Mouse (Mus musculus) heart, embryonic 15.5 days (tissue): ENCODE data around the gene Rnf185. TPM values are rescaled to one million over a fixed set of nuclear protein-coding genes. Genes with fewer than 3 reads are reported as not detected.

Experiments
- ATAC-seq: fragments of 200-750 bp; cut with Nextera tagmentation; replicated peaks from 2 replicates; pipeline ENCODE4 v1.8.0; 2017; ENCODE audit warnings: low read depth, moderate TSS enrichment; ENCODE audit not compliant: insufficient number of reproducible peaks, insufficient read depth, low FRiP score
- H3K27ac ChIP-seq: fragments of 300-500 bp; sonication (generic); 2 replicates; pipeline ENCODE4 v1.5.1; 2015; ENCODE audit warnings: mild to moderate bottlenecking, inconsistent platforms
- H3K27me3 ChIP-seq: fragments of 300-500 bp; sonication (generic); 2 replicates; pipeline ENCODE4 v1.6.1; 2015; ENCODE audit warnings: inconsistent platforms
- H3K36me3 ChIP-seq: fragments of 300-500 bp; sonication (generic); 2 replicates; pipeline ENCODE4 v1.6.1; 2015; ENCODE audit warnings: mild to moderate bottlenecking, inconsistent platforms
- H3K4me1 ChIP-seq: fragments of 300-500 bp; sonication (generic); replicated peaks from 2 replicates; pipeline ENCODE4 v1.6.1; 2015; ENCODE audit warnings: inconsistent platforms
- H3K4me2 ChIP-seq: fragments of 300-500 bp; sonication (generic); 2 replicates; pipeline ENCODE4 v1.6.1; 2015; ENCODE audit warnings: inconsistent platforms, mild to moderate bottlenecking, moderate library complexity
- H3K4me3 ChIP-seq: fragments of 300-500 bp; sonication (generic); 2 replicates; pipeline ENCODE4 v1.5.1; 2015; ENCODE audit warnings: mild to moderate bottlenecking, inconsistent platforms
- H3K9ac ChIP-seq: fragments of 300-500 bp; sonication (generic); 2 replicates; pipeline ENCODE4 v1.6.1; 2015; ENCODE audit warnings: mild to moderate bottlenecking, inconsistent platforms
- H3K9me3 ChIP-seq: fragments of 300-500 bp; sonication (generic); replicated peaks from 2 replicates; pipeline ENCODE4 v1.6.1; 2016; ENCODE audit warnings: inconsistent platforms
- WGBS: fragments of 180-500 bp; shearing (Covaris S2); methylation state at CpG from one replicate; pipeline ENCODE4 v1.1.7; 2015; ENCODE audit warnings: mixed read lengths; 5-methylcytosine and 5-hydroxymethylcytosine counted together
- polyA plus RNA-seq: library from polyadenylated mRNA; unstranded; fragments of >200 nt; fragmentation: Nextera tagmentation; extraction: Ambion mirVana; gene quantifications from 2 replicates; pipeline ENCODE4 v1.2.1, GENCODE M21; 2015

Rnf185 gene
- polyA plus RNA-seq, 1 experiment from 2014 or later = 25.9 TPM

DNA sequence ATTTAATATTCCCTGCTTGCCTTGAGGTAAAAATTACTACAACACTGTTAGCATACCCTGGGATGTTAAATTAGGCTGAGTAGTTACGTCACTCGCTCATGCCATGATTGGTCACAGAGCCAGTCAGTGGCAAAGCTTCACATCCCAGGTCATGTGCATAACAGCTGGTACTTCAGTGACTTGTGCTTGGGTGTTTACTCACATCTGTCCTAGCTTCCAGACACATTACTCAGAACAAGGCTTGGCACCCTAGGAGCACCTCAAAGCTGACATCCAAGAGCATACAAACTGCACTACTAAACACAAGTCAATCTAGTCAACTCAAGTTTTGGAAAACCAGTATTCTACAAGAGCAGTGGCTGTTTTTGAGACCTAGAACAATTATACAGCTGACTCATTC is 9.1 kb downstream of the Rnf185 start:
- H3K4me3 ChIP-seq = no peak overlapping the region
- no peak for ATAC-seq
- H3K9ac ChIP-seq = no peak overlapping the region
- H3K9me3 ChIP-seq = no peaks in the 10 kb centered on the region
- no peaks in the 10 kb centered on the region for H3K36me3 ChIP-seq
- no peak overlapping the region for H3K4me2 ChIP-seq
- 86% methylated on average over 2 of the region's 2 CpGs for WGBS
- no peak overlapping the region for H3K27ac ChIP-seq
- H3K4me1 ChIP-seq = peaks cover 26% of the 10 kb centered on the region
- no peaks in the 10 kb centered on the region for H3K27me3 ChIP-seq

- no peak overlapping the region for H3K9ac ChIP-seq
- no peaks in the 10 kb centered on the region for H3K36me3 ChIP-seq
- no peak overlapping the region for H3K4me2 ChIP-seq
- 63% methylated on average over 4 of the region's 4 CpGs for WGBS
- H3K27ac ChIP-seq = no peak overlapping the region
- no peaks in the 10 kb centered on the region for H3K9me3 ChIP-seq
- H3K4me3 ChIP-seq = no peak overlapping the region
- no peak for ATAC-seq
- peaks cover 26% of the 10 kb centered on the region for H3K4me1 ChIP-seq
- no peaks in the 10 kb centered on the region for H3K27me3 ChIP-seq
These were observed 9.5 kb downstream of the Rnf185 start for GRCm38 (mm10) chr11:3442677-3443076.

- peak; percentile 43; the same call in 1 of the 2 replicates for ATAC-seq
- peak overlapping the region; percentile 70 for H3K27ac ChIP-seq
These were observed 10.3 kb downstream of the Rnf185 start for GRCm38 (mm10) chr11:3441696-3442443.

DNA sequence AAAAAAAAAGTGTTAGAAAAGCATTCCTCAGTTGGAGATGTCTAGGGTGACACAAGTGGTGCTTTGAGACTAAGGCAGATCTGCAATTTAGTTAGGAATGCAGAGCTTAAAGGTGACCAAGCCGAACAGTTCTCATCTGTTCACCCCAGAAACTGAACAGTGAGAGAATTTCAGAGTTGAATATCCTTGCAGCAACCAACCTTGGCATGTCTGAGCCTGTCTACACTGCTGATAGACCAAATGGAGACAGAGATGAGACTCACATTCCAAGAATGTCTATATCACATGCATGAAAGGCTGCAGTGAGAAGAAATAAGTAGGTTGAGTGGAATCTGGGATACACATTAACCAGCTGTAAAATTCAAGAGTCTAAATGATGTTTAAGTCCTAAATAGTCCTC is 14.5 kb downstream of the Rnf185 start:
- Histone ChIP-seq H3K27ac (no peak overlapping the region), H3K9ac (no peak overlapping the region), H3K4me1 (peaks cover 13% of the 10 kb centered on the region), H3K9me3 (no peaks in the 10 kb centered on the region), H3K27me3 (no peaks in the 10 kb centered on the region), H3K4me3 (no peak overlapping the region), H3K36me3 (no peaks in the 10 kb centered on the region), H3K4me2 (no peak overlapping the region)
- no peak for ATAC-seq
- 86% methylated on average over 1 of the region's 1 CpGs for WGBS

More at GRCm38 (mm10) chr11:3441696-3442443, 10.3 kb downstream of the Rnf185 start:
- Histone ChIP-seq H3K27me3 (no peaks in the 10 kb centered on the region), H3K9me3 (no peaks in the 10 kb centered on the region), H3K36me3 (no peaks in the 10 kb centered on the region), H3K4me1 (peaks cover 26% of the 10 kb centered on the region), H3K9ac (no peak overlapping the region), H3K4me3 (no peak overlapping the region), H3K4me2 (no peak overlapping the region)

- no peak overlapping the region for H3K4me2 ChIP-seq
- no peaks in the 10 kb centered on the region for H3K9me3 ChIP-seq
- no peak overlapping the region for H3K4me3 ChIP-seq
- no peaks in the 10 kb centered on the region for H3K27me3 ChIP-seq
- 67% methylated on average over 4 of the region's 4 CpGs for WGBS
- no peak overlapping the region for H3K9ac ChIP-seq
- H3K4me1 ChIP-seq = peaks cover 4% of the 10 kb centered on the region; the same call in 1 of the 2 replicates
- H3K36me3 ChIP-seq = no peaks in the 10 kb centered on the region; the same call in 1 of the 2 replicates
- ATAC-seq = no peak
- H3K27ac ChIP-seq = no peak overlapping the region
These were observed 18.4 kb downstream of the Rnf185 start for GRCm38 (mm10) chr11:3433809-3434208.

DNA sequence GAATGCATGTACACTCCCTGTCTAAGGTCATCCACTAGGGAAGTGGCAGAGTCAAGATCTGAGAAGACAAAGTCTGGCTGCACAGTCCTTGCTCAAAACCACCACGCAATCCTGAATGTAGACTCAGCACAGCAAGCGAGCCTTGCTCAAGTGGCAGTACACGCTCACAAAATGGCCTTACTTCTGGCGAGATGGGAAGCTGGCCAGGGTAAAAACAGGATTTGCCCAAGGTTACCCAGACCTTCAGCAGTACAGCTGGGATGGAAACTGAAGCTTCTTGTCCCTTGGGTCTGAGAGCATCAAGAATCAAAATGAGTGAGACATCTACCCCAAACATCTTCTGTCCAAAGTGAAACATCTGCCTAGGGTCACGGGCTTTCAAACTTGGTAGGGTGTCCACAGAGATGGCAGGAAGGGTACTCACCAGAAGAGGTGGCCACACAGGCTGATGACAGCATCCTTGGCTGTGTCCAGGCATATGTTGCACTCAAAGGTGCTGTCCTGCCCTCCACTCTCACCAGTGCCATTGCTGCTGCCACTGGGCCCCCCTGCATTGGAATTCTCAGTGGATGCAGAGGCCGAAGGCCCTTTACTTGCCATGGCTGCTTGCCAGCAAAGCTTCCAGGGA is 20.1 kb downstream of the Rnf185 start:
- no peaks in the 10 kb centered on the region for H3K9me3 ChIP-seq
- no peaks in the 10 kb centered on the region for H3K27me3 ChIP-seq
- no peaks in the 10 kb centered on the region; the same call in 1 of the 2 replicates for H3K36me3 ChIP-seq
- no peak overlapping the region for H3K9ac ChIP-seq
- WGBS = 74% methylated on average over 6 of the region's 6 CpGs
- ATAC-seq = no peak
- no peak overlapping the region for H3K27ac ChIP-seq
- H3K4me2 ChIP-seq = no peak overlapping the region
- H3K4me1 ChIP-seq = peaks cover 4% of the 10 kb centered on the region; the same call in 1 of the 2 replicates
- H3K4me3 ChIP-seq = no peak overlapping the region

- 93% methylated on average over 3 of the region's 3 CpGs for WGBS
- H3K9me3 ChIP-seq = no peaks in the 10 kb centered on the region
- no peak for ATAC-seq
- no peaks in the 10 kb centered on the region for H3K27me3 ChIP-seq
- no peak overlapping the region for H3K4me2 ChIP-seq
- H3K4me3 ChIP-seq = no peak overlapping the region
- H3K4me1 ChIP-seq = peaks cover 4% of the 10 kb centered on the region; the same call in 1 of the 2 replicates
- no peaks in the 10 kb centered on the region; the same call in 1 of the 2 replicates for H3K36me3 ChIP-seq
- H3K27ac ChIP-seq = no peak overlapping the region
- H3K9ac ChIP-seq = no peak overlapping the region
These were observed 20.6 kb downstream of the Rnf185 start for GRCm38 (mm10) chr11:3431515-3431914.

DNA sequence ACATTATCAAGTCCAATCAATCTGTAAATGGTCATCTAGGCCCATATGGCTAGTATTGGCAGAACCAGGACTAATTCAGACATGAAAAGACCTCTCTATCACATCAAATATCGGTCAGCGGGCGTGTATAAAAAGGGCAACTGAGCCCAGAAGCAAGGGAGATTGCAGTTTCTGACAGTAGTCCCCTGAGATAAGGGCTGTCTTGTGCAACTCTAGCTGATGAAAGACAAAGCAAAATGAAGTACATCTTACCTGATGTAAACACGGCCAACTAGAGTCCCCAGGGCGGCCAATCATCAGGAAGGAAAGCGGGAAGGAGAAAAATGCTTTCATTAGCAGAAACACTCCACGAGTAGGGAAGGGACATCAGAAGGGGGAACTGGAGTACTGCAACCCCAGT is 23.5 kb downstream of the Rnf185 start:
- H3K4me2 ChIP-seq = no peak overlapping the region
- H3K27ac ChIP-seq = no peak overlapping the region
- 82% methylated on average over 7 of the region's 7 CpGs for WGBS

DNA sequence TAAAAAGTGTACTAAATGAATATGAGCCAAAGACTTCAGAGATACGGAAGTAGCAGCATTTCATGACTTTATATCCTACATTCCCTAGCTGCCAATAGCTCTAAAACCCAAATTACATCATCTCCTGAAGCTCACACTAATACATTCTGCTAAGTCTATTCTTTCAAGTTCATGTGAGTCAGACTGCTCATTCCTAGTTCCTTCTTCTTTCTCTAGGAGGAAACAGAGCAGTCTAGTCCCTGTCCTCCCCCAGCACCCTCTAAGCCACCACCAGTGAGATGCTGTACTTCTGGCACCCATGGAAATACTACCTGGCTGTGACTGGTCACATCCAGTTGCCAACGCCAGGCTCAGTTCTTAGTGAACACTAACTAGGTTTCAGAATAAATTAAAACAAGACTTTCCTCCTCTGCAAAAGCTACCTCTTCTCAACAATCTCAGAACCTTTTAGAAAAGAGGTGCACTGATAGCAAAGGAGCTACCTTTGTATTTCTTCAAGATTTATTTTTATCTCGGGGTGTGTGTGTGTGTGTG is 24.4 kb downstream of the Rnf185 start:
- H3K27me3 ChIP-seq = no peaks in the 10 kb centered on the region
- H3K4me3 ChIP-seq = no peak overlapping the region

More for the DNA sequence above, 23.5 kb downstream of the Rnf185 start:
- Histone ChIP-seq H3K9me3 (no peaks in the 10 kb centered on the region), H3K27me3 (no peaks in the 10 kb centered on the region), H3K36me3 (peaks cover 20% of the 10 kb centered on the region), H3K9ac (no peak overlapping the region), H3K4me3 (no peak overlapping the region), H3K4me1 (peaks cover 4% of the 10 kb centered on the region; the same call in 1 of the 2 replicates)
- ATAC-seq = no peak

DNA sequence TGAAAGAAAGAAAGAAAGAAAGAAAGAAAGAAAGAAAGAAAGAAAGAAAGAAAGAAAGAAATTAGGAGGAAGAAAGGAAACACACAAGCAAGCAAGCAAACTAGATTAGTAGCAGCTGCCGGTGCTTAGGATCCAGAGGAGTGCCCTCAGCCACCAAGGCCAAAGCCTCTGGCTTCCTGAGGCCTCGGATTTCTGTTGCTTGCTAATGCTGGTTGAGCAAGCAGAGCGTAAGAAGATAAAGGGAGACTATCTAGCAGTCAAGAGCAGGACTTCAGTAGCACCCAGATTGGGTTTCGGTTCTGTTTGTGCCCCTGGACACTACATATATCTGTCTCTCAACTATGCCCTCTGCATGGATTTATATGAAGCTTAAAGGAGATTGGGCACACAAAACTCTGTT is 29.9 kb downstream of the Rnf185 start:
- no peak overlapping the region for H3K9ac ChIP-seq
- H3K4me3 ChIP-seq = no peak overlapping the region
- H3K4me2 ChIP-seq = no peak overlapping the region
- peaks cover 45% of the 10 kb centered on the region for H3K36me3 ChIP-seq
- no peak overlapping the region for H3K27ac ChIP-seq
- no peak for ATAC-seq
- 74% methylated on average over 4 of the region's 4 CpGs for WGBS
- no peaks in the 10 kb centered on the region for H3K27me3 ChIP-seq
- peaks cover 2% of the 10 kb centered on the region; the same call in 1 of the 2 replicates for H3K4me1 ChIP-seq
- no peaks in the 10 kb centered on the region for H3K9me3 ChIP-seq

More for the DNA sequence above, 24.4 kb downstream of the Rnf185 start:
- H3K36me3 ChIP-seq = peaks cover 25% of the 10 kb centered on the region
- no peak overlapping the region for H3K9ac ChIP-seq
- H3K4me2 ChIP-seq = no peak overlapping the region
- H3K4me1 ChIP-seq = peaks cover 4% of the 10 kb centered on the region; the same call in 1 of the 2 replicates
- ATAC-seq = no peak
- WGBS = 75% methylated on average over 3 of the region's 3 CpGs
- no peak overlapping the region for H3K27ac ChIP-seq
- H3K9me3 ChIP-seq = no peaks in the 10 kb centered on the region

- no peak overlapping the region for H3K9ac ChIP-seq
- peak overlapping the region; percentile 75 for H3K27ac ChIP-seq
- peaks cover 2% of the 10 kb centered on the region; the same call in 1 of the 2 replicates for H3K4me1 ChIP-seq
- H3K36me3 ChIP-seq = peaks cover 50% of the 10 kb centered on the region
- no peaks in the 10 kb centered on the region for H3K9me3 ChIP-seq
- no peak overlapping the region for H3K4me2 ChIP-seq
- WGBS = 63% methylated on average over 4 of the region's 4 CpGs
- H3K27me3 ChIP-seq = no peaks in the 10 kb centered on the region
- no peak overlapping the region for H3K4me3 ChIP-seq
- 0 out of 2 replicates have a peak, but pooled peaks have one; percentile 22 for ATAC-seq
These were observed 33.4 kb downstream of the Rnf185 start for GRCm38 (mm10) chr11:3418741-3419140.
